Mouse (Mus musculus): ENCODE results near the gene Apopt1. TPM values are rescaled to one million over a fixed set of nuclear protein-coding genes. Genes with fewer than 3 reads are reported as not detected.
A peak's percentile ranks its signal among the peaks of the same experiment; 100 is the strongest.

Apopt1 gene
- polyA plus RNA-seq, 1 experiment from 2014 or later = 50.0 TPM

DNA sequence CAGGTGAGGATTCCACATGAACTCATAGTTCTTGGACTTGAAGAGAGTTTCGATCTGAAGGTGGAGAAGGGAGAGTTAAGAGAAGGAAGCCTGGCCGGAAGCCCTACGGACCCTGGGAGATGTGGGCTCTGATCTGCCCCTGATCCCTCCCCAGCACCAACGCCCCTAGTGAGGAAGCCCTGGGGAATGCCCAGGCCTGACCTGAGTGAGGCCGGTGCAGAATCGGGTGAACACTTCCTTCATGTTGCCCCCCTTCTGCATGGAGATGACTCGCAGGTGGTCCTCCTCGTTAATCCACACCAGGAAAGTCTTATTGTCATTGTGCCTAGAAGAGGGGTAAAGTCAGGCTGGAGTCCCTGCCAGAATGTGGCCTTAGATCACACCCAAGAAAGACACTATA is 43.1 kb upstream of the Apopt1 start:
- Histone ChIP-seq H3K27ac (ENCODE audit: low read depth, low read length) (no peak overlapping the region), H3K36me3 (ENCODE audit: control insufficient read depth, insufficient read depth, low read length) (no peaks in the 10 kb centered on the region), H3K4me2 (peak overlapping the region; percentile 88), H3K9ac (ENCODE audit: low read depth, low read length) (no peak overlapping the region), H3K9me3 (replicated peaks; ENCODE audit: control insufficient read depth, low read length) (no peaks in the 10 kb centered on the region), H3K27me3 (ENCODE audit: control insufficient read depth, insufficient read depth, low read length) (peaks cover 4% of the 10 kb centered on the region; the same call in 1 of the 2 replicates), H3K4me3 (ENCODE audit: low read depth, low read length) (peak overlapping the region; percentile 63; the same call in 1 of the 2 replicates), H3K4me1 (ENCODE audit: control insufficient read depth, insufficient read depth, low read length) (peaks cover 46% of the 10 kb centered on the region)
- 61% methylated on average over 8 of the region's 8 CpGs for WGBS (ENCODE audit: insufficient replicate concordance)
- no peak for ATAC-seq (replicated peaks; ENCODE audit: insufficient number of reproducible peaks, low FRiP score, low TSS enrichment)

DNA sequence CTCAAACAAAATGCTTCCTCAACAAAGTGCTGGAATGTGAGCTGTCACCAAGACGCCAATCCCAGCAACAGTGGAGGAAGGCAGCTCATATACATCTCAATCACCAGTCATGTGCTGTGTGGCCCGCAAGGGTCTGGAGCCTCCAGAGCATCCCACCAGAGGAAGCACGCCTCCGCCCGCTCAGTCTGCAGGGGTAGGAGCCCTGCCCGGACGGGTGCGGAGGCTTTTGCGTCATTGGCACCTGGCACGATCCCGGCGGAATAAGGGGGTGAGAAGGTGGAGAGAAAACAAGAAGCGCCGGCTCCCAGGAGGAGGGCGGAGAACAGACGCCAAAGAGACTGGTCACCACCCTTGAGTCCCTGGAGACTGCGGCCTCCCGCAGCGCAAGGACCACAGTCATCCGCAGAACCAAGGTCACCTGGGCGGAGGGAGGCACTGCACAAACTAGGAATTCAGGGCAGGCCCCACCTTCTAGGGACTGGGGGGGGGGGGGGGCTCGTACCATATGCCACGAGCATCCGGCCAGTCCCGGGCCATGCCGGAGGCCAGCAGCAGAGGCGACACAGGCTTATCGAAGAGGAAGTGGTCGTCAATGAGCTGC is 42.6 kb upstream of the Apopt1 start:
- H3K4me2 ChIP-seq = peak overlapping the region; percentile 88
- H3K27me3 ChIP-seq (ENCODE audit: control insufficient read depth, insufficient read depth, low read length) = peaks cover 4% of the 10 kb centered on the region; the same call in 1 of the 2 replicates

DNA sequence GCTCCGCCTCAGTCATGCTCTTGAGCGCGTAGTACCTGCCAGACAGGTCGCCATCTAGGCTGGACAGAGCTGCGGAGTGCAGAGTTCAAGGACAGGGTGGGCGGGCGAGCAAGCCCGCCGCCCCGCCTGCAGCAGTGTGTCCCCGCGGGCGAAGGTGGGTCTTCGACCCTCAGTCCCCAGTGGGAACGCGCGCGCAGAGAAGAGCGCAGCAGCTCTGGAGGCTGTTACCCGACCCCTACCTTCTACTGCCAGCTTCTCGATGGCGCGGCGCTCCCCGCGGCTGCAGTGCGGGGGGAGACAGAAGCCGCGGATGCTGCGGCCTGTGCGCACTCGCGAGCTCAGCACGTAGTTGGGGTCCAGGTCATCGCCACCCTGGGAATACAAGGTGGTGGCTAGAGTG is 42.1 kb upstream of the Apopt1 start:
- Histone ChIP-seq H3K9ac (ENCODE audit: low read depth, low read length) (peak overlapping the region; percentile 79), H3K27ac (ENCODE audit: low read depth, low read length) (no peak overlapping the region), H3K27me3 (ENCODE audit: control insufficient read depth, insufficient read depth, low read length) (peaks cover 4% of the 10 kb centered on the region; the same call in 1 of the 2 replicates), H3K9me3 (replicated peaks; ENCODE audit: control insufficient read depth, low read length) (no peaks in the 10 kb centered on the region), H3K36me3 (ENCODE audit: control insufficient read depth, insufficient read depth, low read length) (no peaks in the 10 kb centered on the region), H3K4me2 (peak overlapping the region; percentile 88), H3K4me1 (ENCODE audit: control insufficient read depth, insufficient read depth, low read length) (peaks cover 44% of the 10 kb centered on the region), H3K4me3 (ENCODE audit: low read depth, low read length) (peak overlapping the region; percentile 63)
- ATAC-seq (replicated peaks; ENCODE audit: insufficient number of reproducible peaks, low FRiP score, low TSS enrichment) = 0 out of 2 replicates have a peak, but pooled peaks have one; percentile 1
- WGBS (ENCODE audit: insufficient replicate concordance) = under 1% methylated on average over 34 of the region's 35 CpGs

More for the DNA sequence above, 42.6 kb upstream of the Apopt1 start:
- H3K36me3 ChIP-seq (ENCODE audit: control insufficient read depth, insufficient read depth, low read length) = no peaks in the 10 kb centered on the region
- H3K4me3 ChIP-seq (ENCODE audit: low read depth, low read length) = peak overlapping the region; percentile 63
- WGBS (ENCODE audit: insufficient replicate concordance) = 6% methylated on average over 29 of the region's 29 CpGs
- H3K9me3 ChIP-seq (replicated peaks; ENCODE audit: control insufficient read depth, low read length) = no peaks in the 10 kb centered on the region
- H3K9ac ChIP-seq (ENCODE audit: low read depth, low read length) = peak overlapping the region; percentile 79
- ATAC-seq (replicated peaks; ENCODE audit: insufficient number of reproducible peaks, low FRiP score, low TSS enrichment) = peak; percentile 9; the same call in 1 of the 2 replicates
- peaks cover 46% of the 10 kb centered on the region for H3K4me1 ChIP-seq (ENCODE audit: control insufficient read depth, insufficient read depth, low read length)
- no peak overlapping the region for H3K27ac ChIP-seq (ENCODE audit: low read depth, low read length)

DNA sequence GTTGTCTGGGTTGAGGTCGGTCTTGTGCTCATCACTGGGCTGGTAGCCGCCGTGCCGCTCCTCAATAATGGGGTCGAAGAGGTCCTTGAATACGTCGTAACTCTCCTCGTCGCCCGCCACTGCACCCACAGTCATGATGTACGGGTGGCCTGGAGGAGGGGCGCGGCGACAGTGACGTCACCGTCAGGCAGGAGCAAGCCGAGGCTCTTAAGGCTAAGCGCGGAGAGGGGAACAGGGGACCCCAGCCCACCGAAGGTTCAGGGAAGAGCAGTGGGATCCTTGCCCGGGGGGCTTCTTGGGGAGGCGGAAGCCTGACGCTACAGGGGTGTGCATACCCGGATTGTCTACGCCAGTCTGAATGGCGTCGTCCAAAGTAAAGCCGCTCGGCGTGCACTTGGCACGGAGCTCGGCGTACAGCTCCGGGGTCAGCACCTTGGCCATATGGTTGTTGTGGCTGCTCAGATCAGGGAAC is 41.6 kb upstream of the Apopt1 start:
- H3K4me1 ChIP-seq (ENCODE audit: control insufficient read depth, insufficient read depth, low read length) = peaks cover 39% of the 10 kb centered on the region
- peak overlapping the region; percentile 79 for H3K9ac ChIP-seq (ENCODE audit: low read depth, low read length)
- under 1% methylated on average over 34 of the region's 34 CpGs for WGBS (ENCODE audit: insufficient replicate concordance)
- H3K4me3 ChIP-seq (ENCODE audit: low read depth, low read length) = peak overlapping the region; percentile 63
- H3K27ac ChIP-seq (ENCODE audit: low read depth, low read length) = no peak overlapping the region; the same call in 1 of the 2 replicates
- 0 out of 2 replicates have a peak, but pooled peaks have one; percentile 9 for ATAC-seq (replicated peaks; ENCODE audit: insufficient number of reproducible peaks, low FRiP score, low TSS enrichment)
- peaks cover 4% of the 10 kb centered on the region; the same call in 1 of the 2 replicates for H3K27me3 ChIP-seq (ENCODE audit: control insufficient read depth, insufficient read depth, low read length)
- H3K4me2 ChIP-seq = peak overlapping the region; percentile 88
- H3K9me3 ChIP-seq (replicated peaks; ENCODE audit: control insufficient read depth, low read length) = no peaks in the 10 kb centered on the region
- H3K36me3 ChIP-seq (ENCODE audit: control insufficient read depth, insufficient read depth, low read length) = no peaks in the 10 kb centered on the region

GRCm38 (mm10) chr12:111672176-111672575 is 40.9 kb upstream of the Apopt1 start, which contains the start of gene Ckb:
Gene Ckb, minus strand, starts transcription at chr12:111672338.
- no peak; the same call in 1 of the 2 replicates for ATAC-seq (replicated peaks; ENCODE audit: insufficient number of reproducible peaks, low FRiP score, low TSS enrichment)
- peaks cover 40% of the 10 kb centered on the region for H3K4me1 ChIP-seq (ENCODE audit: control insufficient read depth, insufficient read depth, low read length)
- H3K4me2 ChIP-seq = peak within 1 kb of the TSS; percentile 88
- H3K27me3 ChIP-seq (ENCODE audit: control insufficient read depth, insufficient read depth, low read length) = peaks cover 4% of the 10 kb centered on the region; the same call in 1 of the 2 replicates
- no peaks in the 10 kb centered on the region for H3K9me3 ChIP-seq (replicated peaks; ENCODE audit: control insufficient read depth, low read length)
- peak within 1 kb of the TSS; percentile 79 for H3K9ac ChIP-seq (ENCODE audit: low read depth, low read length)
- WGBS (ENCODE audit: insufficient replicate concordance) = under 1% methylated on average over 31 of the region's 31 CpGs
- H3K36me3 ChIP-seq (ENCODE audit: control insufficient read depth, insufficient read depth, low read length) = no peaks in the 10 kb centered on the region
- peak within 1 kb of the TSS; percentile 63 for H3K4me3 ChIP-seq (ENCODE audit: low read depth, low read length)
- peak within 1 kb of the TSS; percentile 35; the same call in 1 of the 2 replicates for H3K27ac ChIP-seq (ENCODE audit: low read depth, low read length)

DNA sequence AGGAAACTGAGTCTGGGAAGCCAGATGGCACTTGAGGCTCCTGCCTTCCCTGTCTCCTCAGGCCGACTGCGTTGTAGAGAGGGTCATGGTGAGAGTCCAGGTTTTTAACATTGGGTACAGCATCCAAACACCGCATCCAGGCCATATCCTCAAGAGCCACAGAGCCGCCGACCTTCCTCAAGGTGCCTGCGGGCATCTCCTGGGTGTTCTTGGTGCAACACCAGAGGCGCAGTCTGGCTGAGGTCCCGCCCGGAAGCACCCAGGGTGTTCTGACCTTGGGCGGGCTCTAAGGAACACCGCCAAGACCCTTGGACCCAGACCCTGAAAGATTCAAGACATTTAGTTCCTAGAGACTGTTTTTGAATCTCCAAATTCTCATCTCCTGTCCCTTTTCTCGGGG is 40.5 kb upstream of the Apopt1 start:
- no peak overlapping the region for H3K27ac ChIP-seq (ENCODE audit: low read depth, low read length)
- H3K4me2 ChIP-seq = peak overlapping the region; percentile 88
- peaks cover 44% of the 10 kb centered on the region for H3K4me1 ChIP-seq (ENCODE audit: control insufficient read depth, insufficient read depth, low read length)
- 13% methylated on average over 12 of the region's 12 CpGs for WGBS (ENCODE audit: insufficient replicate concordance)
- no peak overlapping the region for H3K9ac ChIP-seq (ENCODE audit: low read depth, low read length)
- no peaks in the 10 kb centered on the region for H3K9me3 ChIP-seq (replicated peaks; ENCODE audit: control insufficient read depth, low read length)
- ATAC-seq (replicated peaks; ENCODE audit: insufficient number of reproducible peaks, low FRiP score, low TSS enrichment) = no peak
- H3K4me3 ChIP-seq (ENCODE audit: low read depth, low read length) = peak overlapping the region; percentile 63
- H3K27me3 ChIP-seq (ENCODE audit: control insufficient read depth, insufficient read depth, low read length) = peaks cover 4% of the 10 kb centered on the region; the same call in 1 of the 2 replicates
- no peaks in the 10 kb centered on the region for H3K36me3 ChIP-seq (ENCODE audit: control insufficient read depth, insufficient read depth, low read length)

- Histone ChIP-seq H3K27ac (ENCODE audit: low read depth, low read length) (no peak overlapping the region), H3K9me3 (replicated peaks; ENCODE audit: control insufficient read depth, low read length) (no peaks in the 10 kb centered on the region), H3K4me3 (ENCODE audit: low read depth, low read length) (no peak overlapping the region), H3K36me3 (ENCODE audit: control insufficient read depth, insufficient read depth, low read length) (no peaks in the 10 kb centered on the region), H3K4me2 (no peak overlapping the region), H3K27me3 (ENCODE audit: control insufficient read depth, insufficient read depth, low read length) (peaks cover 4% of the 10 kb centered on the region; the same call in 1 of the 2 replicates), H3K4me1 (ENCODE audit: control insufficient read depth, insufficient read depth, low read length) (peaks cover 42% of the 10 kb centered on the region), H3K9ac (ENCODE audit: low read depth, low read length) (no peak overlapping the region)
- no peak for ATAC-seq (replicated peaks; ENCODE audit: insufficient number of reproducible peaks, low FRiP score, low TSS enrichment)
- 14% methylated on average over 2 of the region's 2 CpGs for WGBS (ENCODE audit: insufficient replicate concordance)
Measured at GRCm38 (mm10) chr12:111674850-111675486, 38.1 kb upstream of the Apopt1 start.

DNA sequence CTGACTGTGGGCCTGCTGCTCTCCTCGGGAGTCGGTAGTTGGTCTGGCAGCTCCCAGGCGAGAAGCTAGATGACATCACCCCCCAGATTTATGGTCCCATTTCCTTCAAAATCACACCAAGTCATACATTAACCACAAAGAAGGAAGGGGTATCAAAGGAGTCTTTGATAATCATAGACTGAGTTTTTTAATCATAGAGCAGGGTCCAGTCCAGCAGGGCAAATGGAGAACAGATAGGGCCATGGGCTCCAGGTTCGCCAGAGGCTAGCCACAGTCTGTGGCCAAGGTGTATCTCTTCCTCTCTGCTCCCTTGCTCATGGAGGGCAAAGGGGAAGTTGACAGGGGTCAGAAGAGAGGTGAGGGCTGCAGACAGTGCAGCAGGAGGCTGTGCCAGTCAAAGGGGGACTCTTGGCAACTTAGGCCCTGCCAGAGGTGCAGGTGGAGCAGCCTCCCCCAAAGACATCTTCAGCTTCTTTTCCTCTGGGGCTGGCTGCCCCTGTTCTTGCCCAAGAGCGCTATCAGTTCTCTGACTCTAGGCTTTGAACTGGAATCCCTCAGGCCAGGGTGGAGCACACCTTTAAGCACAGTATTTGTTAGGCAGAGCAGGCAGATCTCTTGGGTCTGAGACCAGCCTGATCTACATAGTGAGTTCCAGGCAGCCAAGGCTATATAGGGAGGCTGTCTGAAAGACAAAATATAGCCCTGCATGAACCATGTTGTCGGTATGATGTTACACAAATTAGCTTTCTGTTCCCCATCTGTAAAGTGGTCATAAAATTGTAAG is 37.1 kb upstream of the Apopt1 start:
- peaks cover 33% of the 10 kb centered on the region for H3K4me1 ChIP-seq (ENCODE audit: control insufficient read depth, insufficient read depth, low read length)

More for the DNA sequence above, 37.1 kb upstream of the Apopt1 start:
- Histone ChIP-seq H3K27me3 (ENCODE audit: control insufficient read depth, insufficient read depth, low read length) (peaks cover 4% of the 10 kb centered on the region; the same call in 1 of the 2 replicates), H3K4me3 (ENCODE audit: low read depth, low read length) (no peak overlapping the region), H3K27ac (ENCODE audit: low read depth, low read length) (no peak overlapping the region), H3K36me3 (ENCODE audit: control insufficient read depth, insufficient read depth, low read length) (no peaks in the 10 kb centered on the region), H3K9me3 (replicated peaks; ENCODE audit: control insufficient read depth, low read length) (no peaks in the 10 kb centered on the region), H3K4me2 (no peak overlapping the region), H3K9ac (ENCODE audit: low read depth, low read length) (no peak overlapping the region)
- ATAC-seq (replicated peaks; ENCODE audit: insufficient number of reproducible peaks, low FRiP score, low TSS enrichment) = no peak
- WGBS (ENCODE audit: insufficient replicate concordance) = 77% methylated on average over 6 of the region's 6 CpGs

Data from heart, embryonic 11.5 days (tissue).